Mouse (Mus musculus): ENCODE measurements at regions not wholly inside any gene's neighbourhood (a gene's known extent, or its start where the extent isn't known, plus 50 kb on each side); places are given as distances from the start of the nearest gene placed in this dataset.

DNA sequence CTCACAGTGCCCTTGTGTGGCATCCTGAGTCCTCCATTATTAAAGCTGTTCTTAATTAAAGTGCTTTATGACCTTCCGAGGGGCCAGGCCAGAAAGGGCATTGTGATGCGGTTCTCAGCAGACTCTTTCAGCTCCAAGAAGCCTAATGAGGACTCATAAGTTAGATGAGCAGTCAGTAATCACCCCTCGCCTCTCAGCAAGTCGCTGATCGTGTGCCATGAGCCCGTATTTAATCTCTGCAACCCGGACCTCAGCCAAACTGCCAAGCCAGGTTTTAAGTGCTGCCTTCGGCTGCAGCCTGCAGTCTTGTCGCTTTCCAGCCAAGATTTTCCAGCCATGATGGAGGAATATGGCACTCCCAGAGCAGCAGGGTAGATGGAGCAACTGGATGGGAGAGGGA lies 56.1 kb upstream of the Rbfox1 start:
- DNase-seq (ENCODE audit: low spot score) = no peak

DNA sequence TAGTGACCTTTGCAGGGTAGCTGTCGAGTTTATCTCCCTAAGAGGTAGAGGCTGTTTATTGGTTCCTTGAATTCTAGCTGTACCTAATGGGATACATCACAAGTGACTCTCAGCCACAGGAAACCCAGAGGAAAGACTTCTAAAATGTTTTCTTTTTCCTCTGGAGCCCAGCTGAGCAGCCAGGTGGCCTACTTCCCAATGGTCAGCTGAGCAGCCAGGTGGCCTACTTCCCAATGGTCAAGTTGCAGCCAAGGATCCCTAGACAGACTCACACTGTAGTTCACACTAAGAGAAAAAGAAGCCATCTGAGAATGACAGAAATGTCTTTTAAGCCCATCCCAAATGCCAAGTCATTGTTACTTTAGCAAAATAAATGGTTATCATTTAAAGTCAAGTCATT lies 61.8 kb upstream of the Rbfox1 start:
- DNase-seq (ENCODE audit: low spot score) = no peak

- DNase-seq (ENCODE audit: low spot score) = no peak
These were observed 68.0 kb upstream of the Rbfox1 start for GRCm38 (mm10) chr16:5817166-5817565.

DNA sequence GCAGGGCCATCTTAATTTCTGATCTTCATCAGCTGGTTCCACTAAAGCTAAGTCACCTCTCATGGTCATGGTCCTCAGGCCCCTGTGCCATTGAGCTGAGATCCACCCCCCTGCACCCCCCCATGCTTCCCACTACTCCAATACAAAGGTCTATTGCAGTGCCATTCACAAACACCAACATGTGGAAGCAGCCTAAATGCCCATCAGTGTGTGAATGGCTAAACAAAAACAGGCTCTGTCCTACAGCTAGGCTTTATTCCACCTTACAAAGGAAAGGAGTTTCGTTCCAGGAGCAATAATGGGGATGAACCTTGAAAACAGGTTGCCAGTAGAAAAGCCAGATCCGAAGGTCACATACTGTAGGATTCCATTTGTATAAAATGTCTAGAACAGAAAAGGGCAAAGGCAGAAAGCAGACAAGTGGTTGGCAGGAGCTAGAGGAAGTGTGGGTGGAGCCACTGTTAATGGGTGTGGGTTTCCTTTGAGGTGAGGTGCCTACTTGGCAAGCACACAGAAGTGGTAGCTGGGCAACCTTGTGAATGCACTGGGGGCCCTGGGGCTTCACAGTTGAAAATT lies 72.8 kb upstream of the Rbfox1 start:
- no peak for DNase-seq (ENCODE audit: low spot score)

DNA sequence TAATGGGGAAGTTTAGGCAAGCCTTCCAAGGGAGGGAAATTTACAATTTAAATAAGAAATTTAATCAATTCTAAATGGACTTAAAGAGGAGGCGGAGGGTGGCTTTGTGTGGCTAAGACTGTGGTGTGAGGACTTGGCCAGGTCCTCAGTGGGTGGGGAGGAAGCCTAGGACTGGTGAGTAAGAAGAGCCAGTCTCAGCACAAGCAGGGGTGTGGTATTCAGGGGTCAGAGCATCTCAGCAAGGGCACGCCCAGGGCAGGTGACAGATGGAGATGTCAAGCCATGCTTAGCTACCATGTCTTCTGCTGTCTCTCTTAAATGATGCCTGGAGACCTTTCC lies 73.5 kb upstream of the Rbfox1 start:
- DNase-seq (ENCODE audit: low spot score) = no peak

GRCm38 (mm10) chr16:5810986-5811653 lies 74.0 kb upstream of the Rbfox1 start:
- no peak for DNase-seq (ENCODE audit: low spot score)

- DNase-seq (ENCODE audit: low spot score) = no peak
These were observed 87.0 kb upstream of the Rbfox1 start for GRCm38 (mm10) chr16:5798188-5798587.

DNA sequence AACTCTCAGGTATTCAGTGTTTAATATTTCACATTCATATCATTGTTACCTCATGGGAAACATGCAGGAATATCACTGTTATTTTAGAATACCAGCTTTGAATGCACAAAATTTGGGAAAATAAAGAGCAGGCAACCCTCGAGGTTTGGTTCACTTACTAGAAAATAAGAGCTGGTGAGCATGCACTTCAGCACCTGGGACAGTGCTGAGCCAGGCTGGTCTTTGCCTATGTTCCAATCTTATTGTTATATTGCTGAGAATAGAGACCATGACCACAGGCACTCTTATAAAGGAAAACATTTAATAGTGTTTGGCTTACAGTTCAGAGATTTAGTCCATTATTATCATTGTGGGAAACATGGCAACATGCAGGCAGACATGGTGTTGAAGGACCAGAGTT lies 92.9 kb upstream of the Rbfox1 start:
- DNase-seq (ENCODE audit: low spot score) = no peak

- DNase-seq (ENCODE audit: low spot score) = no peak
These were observed 95.0 kb upstream of the Rbfox1 start for GRCm38 (mm10) chr16:5790161-5790560.

- DNase-seq (ENCODE audit: low spot score) = no peak
These were observed 97.9 kb upstream of the Rbfox1 start for GRCm38 (mm10) chr16:5787206-5787605.

DNA sequence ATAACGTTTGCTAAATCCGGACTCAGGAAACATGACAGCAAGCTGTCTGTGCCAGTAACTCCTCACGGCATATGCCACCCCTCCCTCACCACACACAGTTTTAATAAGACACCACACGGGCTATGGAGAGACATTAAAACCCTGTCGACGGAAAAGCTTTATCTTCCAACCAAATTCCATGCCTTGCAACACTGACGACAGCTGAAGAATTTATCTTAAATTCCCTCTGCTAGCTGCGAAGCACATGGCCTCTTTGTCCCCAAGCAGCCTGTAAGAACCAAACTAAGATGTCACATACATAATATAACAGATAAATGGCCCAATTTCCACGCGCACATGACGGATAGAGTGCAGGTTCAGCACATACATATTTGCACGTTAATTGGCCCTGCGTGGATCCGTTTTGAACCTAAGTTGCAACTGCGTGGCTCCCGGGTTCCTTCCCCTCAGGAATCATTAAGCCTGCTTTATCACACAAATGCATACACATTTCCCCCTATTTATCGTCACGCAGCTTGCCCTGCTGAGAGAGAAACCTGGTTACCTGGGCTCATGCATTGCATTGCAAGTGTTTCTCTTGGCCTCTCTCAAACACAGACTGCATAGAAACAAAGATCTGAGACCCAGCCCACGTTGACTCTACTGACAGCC lies 118.3 kb upstream of the Rbfox1 start:
- no peak for DNase-seq (ENCODE audit: low spot score)

DNA sequence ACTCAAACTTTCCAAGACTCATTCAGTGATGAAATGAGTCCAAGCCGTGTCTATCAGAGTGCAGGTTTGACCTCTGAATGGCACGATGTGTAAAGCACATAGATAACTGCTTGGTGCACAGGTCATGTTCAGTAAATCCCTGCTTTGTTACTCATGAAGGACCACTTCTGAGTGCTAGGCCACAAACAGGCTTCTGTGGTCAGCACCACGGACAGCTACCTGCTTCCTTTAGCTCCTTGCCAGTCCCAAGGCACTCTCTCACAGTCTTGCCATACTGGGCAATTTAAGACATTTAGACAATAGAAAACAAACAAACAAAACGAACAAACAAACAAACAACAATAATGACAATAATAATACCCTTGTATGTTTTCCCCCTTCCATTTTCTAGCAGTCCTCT lies 120.0 kb upstream of the Rbfox1 start:
- no peak for DNase-seq (ENCODE audit: low spot score)

DNA sequence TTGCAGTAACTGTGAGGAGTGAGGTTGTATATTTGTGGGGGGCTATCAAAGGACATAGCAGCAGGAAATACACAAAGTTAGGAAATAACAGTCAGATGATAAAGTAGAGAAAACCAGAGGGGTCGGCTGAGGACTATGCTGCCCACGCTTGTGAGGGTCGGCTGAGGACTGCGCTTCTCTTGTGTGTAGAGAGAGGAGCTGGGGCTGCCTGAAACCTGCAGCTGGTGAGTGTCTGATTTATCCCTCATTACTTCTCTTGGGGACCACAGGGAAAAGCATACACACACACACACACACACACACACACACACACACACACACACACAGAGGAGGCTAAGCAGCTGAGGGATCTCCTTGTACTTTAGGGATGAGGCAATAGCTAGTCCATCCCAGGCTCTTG lies 124.3 kb upstream of the Rbfox1 start:
- DNase-seq (ENCODE audit: low spot score) = no peak

DNA sequence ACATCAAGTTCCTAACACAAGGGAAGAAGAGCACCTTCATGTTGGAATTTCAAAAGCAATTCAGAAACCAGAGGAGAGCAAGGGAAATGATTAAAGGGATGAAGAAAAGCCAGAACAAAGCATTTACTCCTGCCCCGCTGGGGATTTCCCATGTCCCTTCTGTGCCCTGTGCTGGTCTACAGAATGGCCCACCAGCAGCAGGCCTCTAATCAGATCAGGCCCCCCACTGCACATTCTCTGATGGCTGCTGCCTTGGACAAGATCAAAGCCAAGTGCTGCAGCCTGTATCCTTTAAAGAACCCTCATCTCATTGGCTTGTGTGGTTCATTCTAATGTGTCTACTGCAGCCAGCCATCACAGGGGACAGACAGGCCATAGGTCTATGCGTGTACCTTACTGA lies 126.1 kb upstream of the Rbfox1 start:
- DNase-seq (ENCODE audit: low spot score) = no peak

- no peak for DNase-seq (ENCODE audit: low spot score)
These were observed 142.2 kb upstream of the Rbfox1 start for GRCm38 (mm10) chr16:5742716-5743507.

GRCm38 (mm10) chr16:5740776-5741175 lies 144.4 kb upstream of the Rbfox1 start:
- no peak for DNase-seq (ENCODE audit: low spot score)

DNA sequence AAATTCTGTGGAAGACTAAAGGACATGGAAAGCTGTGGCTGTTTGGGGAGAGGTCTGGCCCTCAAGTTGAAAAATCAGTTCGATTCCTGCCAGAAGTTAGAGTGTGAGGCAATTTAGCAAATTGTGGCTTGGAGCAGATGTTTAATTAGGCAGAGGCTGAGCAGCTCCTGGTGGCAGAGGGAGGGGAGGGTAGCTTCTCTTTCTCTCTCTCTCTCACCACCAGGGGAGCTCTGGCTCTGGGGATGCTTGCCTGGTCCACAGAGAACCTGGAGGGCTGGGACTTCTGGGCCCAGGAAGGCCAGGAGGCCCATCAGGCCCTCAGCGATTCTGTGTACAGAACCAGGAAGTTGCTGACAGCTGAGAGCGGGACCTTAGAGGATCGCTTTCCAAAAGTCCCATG lies 151.5 kb upstream of the Rbfox1 start:
- no peak for DNase-seq (ENCODE audit: low spot score)

DNA sequence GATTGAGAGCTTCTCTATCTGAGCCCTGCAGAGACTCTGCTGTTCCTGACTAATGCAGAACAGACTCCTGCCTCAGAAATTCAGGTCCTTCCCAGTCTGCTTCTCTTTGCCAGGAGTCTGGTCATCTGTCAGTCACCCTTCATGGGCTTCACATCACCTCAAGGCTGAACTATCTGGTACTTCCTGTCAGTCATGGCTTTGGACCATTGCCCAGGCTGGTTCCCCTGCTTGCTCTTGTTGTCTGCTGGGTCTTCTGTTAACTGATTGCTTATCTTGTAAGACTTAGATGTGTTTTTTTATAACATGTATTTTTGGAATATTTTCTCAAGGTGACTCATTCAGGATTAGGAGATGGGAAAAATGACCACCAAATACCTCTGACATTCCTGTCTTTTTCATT lies 162.6 kb upstream of the Rbfox1 start:
- DNase-seq (ENCODE audit: low spot score) = no peak

DNA sequence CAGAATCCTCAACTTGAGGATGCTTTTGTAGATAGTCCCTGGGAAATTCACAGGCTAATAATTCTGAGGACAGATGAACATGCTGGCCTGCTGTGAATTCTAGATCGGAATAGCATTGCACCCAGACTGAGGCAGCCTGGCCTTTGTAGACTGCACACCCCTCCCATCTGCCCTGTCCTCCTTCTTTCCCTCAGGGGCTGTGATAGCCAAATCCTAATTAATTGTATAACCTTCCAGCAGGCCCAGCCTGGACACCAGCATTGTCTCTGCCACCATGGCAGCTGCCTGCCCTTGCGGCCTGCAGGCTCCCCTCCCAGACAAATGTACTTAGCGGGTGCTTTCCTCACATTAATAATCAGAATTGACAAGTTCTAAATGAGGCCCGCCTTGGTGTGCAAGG lies 171.7 kb upstream of the Rbfox1 start:
- no peak for DNase-seq (ENCODE audit: low spot score)

DNA sequence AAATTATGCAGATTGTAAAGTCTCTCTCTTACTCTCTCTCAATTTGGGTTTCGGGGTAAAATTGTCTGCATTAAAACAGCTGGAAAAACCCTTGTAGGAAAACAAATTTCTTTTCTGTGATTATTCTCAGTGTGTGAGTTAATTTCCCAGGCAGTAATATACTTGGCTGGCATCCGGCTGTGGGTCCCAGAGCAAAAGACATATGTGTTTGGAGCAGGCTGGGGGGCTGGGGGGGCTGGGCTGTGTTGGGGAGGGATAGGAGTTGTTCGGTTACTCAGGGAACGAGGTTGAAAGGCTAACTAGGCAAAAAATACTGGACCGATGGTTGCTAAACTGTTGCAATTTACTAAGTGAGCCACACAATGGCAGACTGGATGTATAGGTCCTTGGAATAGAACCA lies 175.3 kb upstream of the Rbfox1 start:
- no peak for DNase-seq (ENCODE audit: low spot score)

GRCm38 (mm10) chr16:5700731-5701255 lies 184.4 kb upstream of the Rbfox1 start:
- no peak for DNase-seq (ENCODE audit: low spot score)

GRCm38 (mm10) chr16:5688322-5688721 lies 196.8 kb upstream of the Rbfox1 start:
- no peak for DNase-seq (ENCODE audit: low spot score)
